8 mouse cellular contexts compared by ENCODE assay signal in genomic region chr2:152819926-152820325, GRCm38 (mm10). TPM values are rescaled to one million over a fixed set of nuclear protein-coding genes. Genes with fewer than 3 reads are reported as not detected.
DNase-seq lines count a peak whose midpoint lies in the region; ATAC-seq and TF ChIP-seq lines count a peak whose summit lies in the region.

No protein-coding gene starts in this region.

- no peak overlapping the region for H3K4me3 ChIP-seq in kidney, embryonic 14.5 days (ENCODE audit: low read length)
- no peak overlapping the region for H3K4me3 ChIP-seq in ES-E14 (ENCODE audit: insufficient read depth in 1 of 2, low read depth in 1 of 2, low read length in 2 of 2, poor library complexity in 1 of 2, severe bottlenecking in 1 of 2)
- H3K4me3 ChIP-seq in heart, adult 2 months: peak overlapping the region; percentile 11
- no peak overlapping the region for H3K4me3 ChIP-seq in limb, embryonic 12.5 days (replicated peaks)
- no peak overlapping the region for H3K4me3 ChIP-seq in stomach, embryonic 16.5 days (replicated peaks; ENCODE audit: low read length)

- TF ChIP-seq POLR2A in heart, adult 2 months (IDR thresholded peaks at IDR 0.05; ENCODE audit: insufficient read depth, low read depth, low read length): peak; percentile 47; the same call in 1 of the 2 replicates

- no peaks in the 10 kb centered on the region for H3K27me3 ChIP-seq in kidney, embryonic 14.5 days (ENCODE audit: control insufficient read depth, insufficient read depth, low read length)
- no peaks in the 10 kb centered on the region for H3K27me3 ChIP-seq in heart, adult 2 months (ENCODE audit: control insufficient read depth, insufficient read depth, low read length)
- H3K27me3 ChIP-seq in limb, embryonic 12.5 days: no peaks in the 10 kb centered on the region
- H3K27me3 ChIP-seq in stomach, embryonic 16.5 days (ENCODE audit: control insufficient read depth, insufficient read depth, low read length): no peaks in the 10 kb centered on the region

- peak overlapping the region; percentile 71 for H3K27ac ChIP-seq in kidney, embryonic 14.5 days (ENCODE audit: low read depth, low read length)
- H3K27ac ChIP-seq in ES-E14 (ENCODE audit: insufficient read depth, low read depth, low read length, poor library complexity, severe bottlenecking): peak overlapping the region; percentile 61
- peak overlapping the region; percentile 97 for H3K27ac ChIP-seq in heart, adult 2 months
- peak overlapping the region; percentile 89 for H3K27ac ChIP-seq in limb, embryonic 12.5 days
- peak overlapping the region; percentile 85 for H3K27ac ChIP-seq in stomach, embryonic 16.5 days (ENCODE audit: low read length)

- peaks cover 3% of the 10 kb centered on the region; the same call in 1 of the 2 replicates for H3K79me2 ChIP-seq in heart, adult 2 months (replicated peaks; ENCODE audit: control insufficient read depth, insufficient read depth, low read length)

- intact Hi-C loops in heart, adult 2 months (cut with DNase I): loop anchor here (1.0 to 2.0 kb wide), 3 partner anchors 31 to 81 kb away; no protein-coding TSS in a partner anchor

- in situ Hi-C loops in ES-E14 (cut with MboI; ENCODE audit: low sequenced_read_pairs in 2 of 2, unreplicated experiment in 2 of 2): no loop called here

- peaks cover 3% of the 10 kb centered on the region; the same call in 1 of the 2 replicates for H3K9me3 ChIP-seq in kidney, embryonic 14.5 days (ENCODE audit: control insufficient read depth, low read length)
- no peaks in the 10 kb centered on the region for H3K9me3 ChIP-seq in ES-E14 (ENCODE audit: control insufficient read depth, insufficient read depth, low read depth, low read length)
- no peaks in the 10 kb centered on the region for H3K9me3 ChIP-seq in limb, embryonic 12.5 days
- no peaks in the 10 kb centered on the region for H3K9me3 ChIP-seq in stomach, embryonic 16.5 days (replicated peaks; ENCODE audit: control insufficient read depth, low read length)

- peaks cover 14% of the 10 kb centered on the region for H3K36me3 ChIP-seq in kidney, embryonic 14.5 days (ENCODE audit: control insufficient read depth, insufficient read depth, low read length)
- no peaks in the 10 kb centered on the region for H3K36me3 ChIP-seq in ES-E14 (ENCODE audit: control insufficient read depth, insufficient read depth, low read length, poor library complexity, severe bottlenecking)
- H3K36me3 ChIP-seq in heart, adult 2 months (ENCODE audit: control insufficient read depth, insufficient read depth, low read length): peaks cover 52% of the 10 kb centered on the region
- peaks cover 46% of the 10 kb centered on the region for H3K36me3 ChIP-seq in limb, embryonic 12.5 days
- no peaks in the 10 kb centered on the region for H3K36me3 ChIP-seq in stomach, embryonic 16.5 days (ENCODE audit: control insufficient read depth, insufficient read depth, low read length)

- H3K4me1 ChIP-seq in kidney, embryonic 14.5 days (ENCODE audit: control insufficient read depth, insufficient read depth, low read length): peaks cover 51% of the 10 kb centered on the region
- H3K4me1 ChIP-seq in ES-E14 (ENCODE audit: control insufficient read depth in 2 of 2, insufficient read depth in 2 of 2, low read length in 2 of 2, poor library complexity in 1 of 2): peaks cover 15 to 32% of the 10 kb centered on the region in 2 experiments
- H3K4me1 ChIP-seq in heart, adult 2 months (ENCODE audit: control insufficient read depth, insufficient read depth, low read length): peaks cover 55% of the 10 kb centered on the region
- peaks cover 61% of the 10 kb centered on the region for H3K4me1 ChIP-seq in limb, embryonic 12.5 days (replicated peaks)
- H3K4me1 ChIP-seq in stomach, embryonic 16.5 days (ENCODE audit: control insufficient read depth, insufficient read depth, low read length): peaks cover 57% of the 10 kb centered on the region

- H3K4me2 ChIP-seq in kidney, embryonic 14.5 days (replicated peaks; ENCODE audit: low read depth, low read length): no peak overlapping the region
- no peak overlapping the region for H3K4me2 ChIP-seq in limb, embryonic 12.5 days
- no peak overlapping the region for H3K4me2 ChIP-seq in stomach, embryonic 16.5 days (ENCODE audit: low read depth, low read length)

- TF ChIP-seq EP300 in heart, adult 2 months (IDR thresholded peaks at IDR 0.05; ENCODE audit: insufficient read depth, low read depth, low read length): no peak

- ATAC-seq in kidney, embryonic 14.5 days (ENCODE audit: low FRiP score, low TSS enrichment): no peak
- no peak; the same call in 1 of the 2 replicates for ATAC-seq in limb, embryonic 12.5 days (ENCODE audit: insufficient number of reproducible peaks, insufficient read depth, low FRiP score, low TSS enrichment, low read depth)
- no peak for ATAC-seq in stomach, embryonic 16.5 days (ENCODE audit: insufficient read depth, low FRiP score)

- no peak for TF ChIP-seq CTCF in heart, adult 2 months (IDR thresholded peaks at IDR 0.05)

- DNase-seq in kidney, postnatal 14 days: no peak
- no peak for DNase-seq in ES-E14 (ENCODE audit: low read depth, low spot score)
- DNase-seq in heart, adult 2 months: peak; percentile 63
- no peak for DNase-seq in MN1 (ENCODE audit: low spot score)
- no peak for DNase-seq in adrenal gland, postnatal 25 days

- H3K9ac ChIP-seq in kidney, embryonic 14.5 days (ENCODE audit: low read depth, low read length): no peak overlapping the region
- no peak overlapping the region for H3K9ac ChIP-seq in ES-E14 (ENCODE audit: insufficient read depth, low read depth, low read length, poor library complexity, severe bottlenecking)
- peak overlapping the region; percentile 39 for H3K9ac ChIP-seq in heart, adult 2 months (ENCODE audit: low read depth, low read length)
- no peak overlapping the region; the same call in 1 of the 2 replicates for H3K9ac ChIP-seq in limb, embryonic 12.5 days (replicated peaks)
- 0 out of 2 replicates have a peak overlapping the region, but pooled peaks have one; percentile 14 for H3K9ac ChIP-seq in stomach, embryonic 16.5 days (ENCODE audit: low read length)

- WGBS in kidney, embryonic 14.5 days: 89% methylated on average over 4 of the region's 4 CpGs
- WGBS in heart, adult 2 months: 17% methylated on average over 4 of the region's 4 CpGs
- 66% methylated on average over 4 of the region's 4 CpGs for WGBS in limb, embryonic 12.5 days
- WGBS in stomach, embryonic 16.5 days: 67% methylated on average over 4 of the region's 4 CpGs

TF ChIP-seq in ES-E14, 5 proteins besides CTCF, POLR2A, EP300 and RAD21:
- no peak for TF ChIP-seq CHD2 (IDR thresholded peaks at IDR 0.05; ENCODE audit: low read depth, low read length)
- TF ChIP-seq ZC3H11A (IDR thresholded peaks at IDR 0.05; ENCODE audit: borderline replicate concordance, low read depth, low read length): no peak
- TF ChIP-seq HCFC1 (IDR thresholded peaks at IDR 0.05; ENCODE audit: borderline replicate concordance, insufficient read depth, low read length): no peak
- no peak for TF ChIP-seq MAFK (IDR thresholded peaks at IDR 0.05; ENCODE audit: insufficient read depth, low read depth, low read length)
- TF ChIP-seq ZNF384 (IDR thresholded peaks at IDR 0.05; ENCODE audit: low read depth, low read length): no peak

RNA-seq across cellular contexts. Expression of gene Bcl2l1, which starts 11.6 kb away (rescaled TPM):
- polyA plus RNA-seq in kidney, embryonic 14.5 days (2014; fragmentation: Nextera tagmentation; extraction: Ambion mirVana): 66.9 and 96.1 TPM in 2 replicates
- 24.9 and 34.9 TPM in 2 replicates for total RNA-seq in ES-E14 (2012; rRNA removed)
- total RNA-seq in heart, adult 2 months (2021): 100 to 1,000 TPM in 1 of 2 experiments, 10 to 100 TPM in 1; 51.9 to 102 TPM
- polyA plus RNA-seq in heart, adult 2 months (2012; rRNA removed): 48.1 and 51.2 TPM in 2 replicates
- polyA plus RNA-seq in limb, embryonic 12.5 days (2016; fragmentation: Nextera tagmentation; extraction: Ambion mirVana): 107 and 110 TPM in 2 replicates
- 78.1 and 88.8 TPM in 2 replicates for polyA plus RNA-seq in stomach, embryonic 16.5 days (2015; fragmentation: Nextera tagmentation; extraction: Ambion mirVana)
- total RNA-seq in adrenal gland, postnatal 25 days (2021): 48.9 and 61.8 TPM in 2 replicates

RNA-seq across cellular contexts. Expression of gene Tpx2, which starts 27.8 kb away (rescaled TPM):
- 107 and 124 TPM in 2 replicates for polyA plus RNA-seq in kidney, embryonic 14.5 days (2014; fragmentation: Nextera tagmentation; extraction: Ambion mirVana)
- 63.2 and 77.8 TPM in 2 replicates for total RNA-seq in ES-E14 (2012; rRNA removed)
- 1 to 10 TPM in 1 of 2 experiments, under 1 TPM in 1; 0.75 to 1.1 TPM for total RNA-seq in heart, adult 2 months (2021)
- polyA plus RNA-seq in heart, adult 2 months (2012; rRNA removed): 0.18 and 0.50 TPM in 2 replicates
- 110 and 114 TPM in 2 replicates for polyA plus RNA-seq in limb, embryonic 12.5 days (2016; fragmentation: Nextera tagmentation; extraction: Ambion mirVana)
- polyA plus RNA-seq in stomach, embryonic 16.5 days (2015; fragmentation: Nextera tagmentation; extraction: Ambion mirVana): 59.8 and 60.6 TPM in 2 replicates
- 9.6 and 13.5 TPM in 2 replicates for total RNA-seq in adrenal gland, postnatal 25 days (2021)

Comparison
In these comparisons a context has a peak if more than half of its experiments do, and no peak if none do; other contexts are left out.
1. H3K9ac ChIP-seq: peak in heart, adult 2 months (single experiment) and stomach, embryonic 16.5 days (single experiment); none in kidney, embryonic 14.5 days (single experiment), ES-E14 (single experiment) and limb, embryonic 12.5 days (single experiment).
2. DNase-seq: peak in heart, adult 2 months (2 of 2); none in kidney, postnatal 14 days (single experiment), ES-E14 (single experiment), MN1 (single experiment) and adrenal gland, postnatal 25 days (single experiment).
3. RNA of gene Tpx2, which starts 27.8 kb away (polyA plus RNA-seq): 107 to 124 TPM in kidney, embryonic 14.5 days, 110 to 114 TPM in limb, embryonic 12.5 days and 59.8 to 60.6 TPM in stomach, embryonic 16.5 days; 0.18 to 0.50 TPM in heart, adult 2 months; every median in the first group is over 10 times any median in the second.
4. Peak in every context shown above with its lines, with median percentiles within 50 percentile points of each other: H3K27ac ChIP-seq.